Mouse (Mus musculus): ENCODE results near the gene Bach2. TPM values are rescaled to one million over a fixed set of nuclear protein-coding genes. Genes with fewer than 3 reads are reported as not detected.

Gene Bach2
- polyA plus RNA-seq, 1 experiment = 0.11 TPM

GRCm38 (mm10) chr4:32588237-32588636, 349.6 kb downstream of the Bach2 start:
- no peaks in the 10 kb centered on the region for H3K79me2 ChIP-seq (ENCODE audit: control insufficient read depth, insufficient read depth)
- TF ChIP-seq CEBPB (IDR thresholded peaks at IDR 0.05; ENCODE audit: low read depth) (no peak), MAX (IDR thresholded peaks at IDR 0.05) (no peak), FOSL1 (IDR thresholded peaks at IDR 0.05; ENCODE audit: insufficient read depth, low read length, poor library complexity, severe bottlenecking) (no peak), MYOG (IDR thresholded peaks at IDR 0.05; ENCODE audit: control insufficient read depth, extremely low read depth, insufficient read length) (no peak), MYOD1 (IDR thresholded peaks at IDR 0.05; ENCODE audit: control insufficient read depth, insufficient read length, low read depth) (no peak), CTCF (IDR thresholded peaks at IDR 0.05; ENCODE audit: control insufficient read depth, insufficient read depth, insufficient read length) (no peak), USF1 (IDR thresholded peaks at IDR 0.05; ENCODE audit: low read depth) (no peak)
- no peaks in the 10 kb centered on the region for H3K36me3 ChIP-seq (ENCODE audit: control insufficient read depth, insufficient read depth)
- H3ac ChIP-seq (ENCODE audit: control insufficient read depth, insufficient read length, low read depth) = no peak overlapping the region
- no peaks in the 10 kb centered on the region for H3K79me3 ChIP-seq (ENCODE audit: low read depth)
- no peak overlapping the region for H3K4me3 ChIP-seq (ENCODE audit: insufficient read depth, poor library complexity, severe bottlenecking)
- H3K27me3 ChIP-seq (ENCODE audit: control insufficient read depth, insufficient read depth, insufficient read length) = no peaks in the 10 kb centered on the region

DNA sequence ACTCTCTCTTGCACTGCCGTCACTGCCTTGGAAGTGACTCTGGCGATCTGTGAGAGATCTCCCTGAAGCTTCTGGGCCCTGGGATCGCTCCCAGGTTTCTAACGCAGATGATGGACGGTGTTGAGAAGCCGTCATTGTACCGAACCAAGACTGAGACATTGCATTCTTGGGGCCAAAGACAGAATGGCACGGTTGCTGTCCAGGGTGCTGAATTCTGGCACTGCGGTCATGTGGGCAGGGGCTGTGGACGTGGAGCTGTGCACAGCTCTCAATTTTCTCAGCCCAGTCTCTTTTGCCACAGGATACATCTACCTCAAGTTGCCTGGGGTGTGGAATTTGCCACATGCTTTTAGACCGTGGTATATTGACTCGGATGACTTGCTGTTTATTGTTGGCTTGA, 362.5 kb downstream of the Bach2 start:
- Histone ChIP-seq H3K4me3 (ENCODE audit: insufficient read depth, poor library complexity, severe bottlenecking) (no peak overlapping the region), H3K79me3 (ENCODE audit: low read depth) (no peaks in the 10 kb centered on the region), H3ac (ENCODE audit: control insufficient read depth, insufficient read length, low read depth) (no peak overlapping the region), H3K36me3 (ENCODE audit: control insufficient read depth, insufficient read depth) (no peaks in the 10 kb centered on the region), H3K27me3 (ENCODE audit: control insufficient read depth, insufficient read depth, insufficient read length) (no peaks in the 10 kb centered on the region), H3K79me2 (ENCODE audit: control insufficient read depth, insufficient read depth) (no peaks in the 10 kb centered on the region)
- no peak for TF ChIP-seq CTCF (IDR thresholded peaks at IDR 0.05; ENCODE audit: control insufficient read depth, insufficient read depth, insufficient read length)
- TF ChIP-seq FOSL1 (IDR thresholded peaks at IDR 0.05; ENCODE audit: insufficient read depth, low read length, poor library complexity, severe bottlenecking) = no peak
- no peak for TF ChIP-seq MYOD1 (IDR thresholded peaks at IDR 0.05; ENCODE audit: control insufficient read depth, insufficient read length, low read depth)
- peak; percentile 71 for TF ChIP-seq MAX (IDR thresholded peaks at IDR 0.05)
- TF ChIP-seq USF1 (IDR thresholded peaks at IDR 0.05; ENCODE audit: low read depth) = no peak
- no peak for TF ChIP-seq MYOG (IDR thresholded peaks at IDR 0.05; ENCODE audit: control insufficient read depth, extremely low read depth, insufficient read length)

DNA sequence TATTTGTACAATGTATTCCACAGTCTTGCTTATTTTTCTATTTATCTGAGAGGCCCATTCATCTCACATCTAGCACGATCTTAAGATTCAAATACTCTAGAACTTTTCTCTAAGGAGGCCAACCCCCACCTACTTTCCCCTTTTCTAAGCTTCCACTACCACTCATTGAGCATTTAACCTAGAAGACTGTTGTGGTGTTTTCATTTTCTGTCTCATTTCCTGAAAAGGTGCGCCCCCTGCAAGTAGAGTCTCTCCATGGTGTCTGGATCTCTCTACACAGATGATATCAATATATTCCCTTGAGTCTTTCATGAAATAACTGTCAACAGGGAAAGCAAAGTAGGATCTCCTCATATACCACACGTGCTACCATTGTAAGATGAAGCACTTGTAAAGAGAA, 364.1 kb downstream of the Bach2 start, which contains the start of gene Gja10:
Gja10 (minus strand) TSS at position 101 of the 400 bp plus-strand sequence.
- no peaks in the 10 kb centered on the region for H3K79me2 ChIP-seq (ENCODE audit: control insufficient read depth, insufficient read depth)
- no peaks in the 10 kb centered on the region for H3K36me3 ChIP-seq (ENCODE audit: control insufficient read depth, insufficient read depth)
- H3K27me3 ChIP-seq (ENCODE audit: control insufficient read depth, insufficient read depth, insufficient read length) = no peaks in the 10 kb centered on the region
- H3K4me3 ChIP-seq (ENCODE audit: insufficient read depth, poor library complexity, severe bottlenecking) = no peak within 1 kb of the TSS
- no peaks in the 10 kb centered on the region for H3K79me3 ChIP-seq (ENCODE audit: low read depth)
- no peak for TF ChIP-seq CTCF (IDR thresholded peaks at IDR 0.05; ENCODE audit: control insufficient read depth, insufficient read depth, insufficient read length)
- no peak for TF ChIP-seq MYOG (IDR thresholded peaks at IDR 0.05; ENCODE audit: control insufficient read depth, extremely low read depth, insufficient read length)
- TF ChIP-seq FOSL1 (IDR thresholded peaks at IDR 0.05; ENCODE audit: insufficient read depth, low read length, poor library complexity, severe bottlenecking) = no peak
- no peak for TF ChIP-seq MYOD1 (IDR thresholded peaks at IDR 0.05; ENCODE audit: control insufficient read depth, insufficient read length, low read depth)
- no peak for TF ChIP-seq USF1 (IDR thresholded peaks at IDR 0.05; ENCODE audit: low read depth)
- no peak for TF ChIP-seq CEBPB (IDR thresholded peaks at IDR 0.05; ENCODE audit: low read depth)
- H3ac ChIP-seq (ENCODE audit: control insufficient read depth, insufficient read length, low read depth) = no peak within 1 kb of the TSS

DNA sequence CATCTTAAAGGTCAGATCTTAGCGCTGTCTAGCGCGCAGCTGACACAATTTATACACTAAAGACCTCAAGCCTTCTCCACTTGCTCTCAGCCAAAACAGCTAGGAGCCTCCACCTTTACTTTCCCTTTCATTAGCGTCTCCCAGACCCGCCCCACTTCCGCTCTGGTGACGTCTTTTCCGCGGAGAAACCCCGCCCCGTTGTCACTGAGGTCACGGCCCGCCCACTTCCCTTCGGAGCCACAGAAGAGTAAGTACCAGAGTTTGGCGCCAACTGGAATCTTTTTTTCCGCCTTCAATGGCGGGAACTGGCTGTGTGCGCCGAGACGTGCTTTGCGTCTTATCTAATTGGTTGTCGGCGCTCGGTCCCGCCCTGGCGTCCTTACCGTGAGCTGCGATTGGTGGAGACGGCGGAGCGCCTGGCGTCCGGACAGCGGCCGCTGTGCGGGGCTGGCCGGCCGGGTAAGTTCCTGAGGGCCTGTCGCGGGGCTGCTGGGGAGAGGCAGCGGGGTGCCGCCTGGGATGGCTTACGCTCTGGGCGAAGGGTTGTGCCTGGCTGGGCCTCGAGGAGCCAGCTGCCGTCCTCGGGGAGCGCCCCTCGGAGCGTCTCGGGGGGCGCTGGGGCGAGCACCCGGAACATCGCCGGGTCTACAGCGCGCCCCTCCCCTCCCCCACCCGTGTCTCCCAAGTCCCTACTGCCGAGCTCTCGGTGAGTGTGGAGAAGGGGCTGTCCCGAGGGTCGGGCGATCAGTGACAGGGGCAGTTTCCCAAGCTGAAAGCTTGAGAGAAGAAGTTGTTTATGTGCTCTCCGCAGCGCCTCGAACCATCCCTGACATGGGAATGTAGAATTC, 376.7 kb downstream of the Bach2 start, which contains the start of gene Casp8ap2:
Casp8ap2 (plus strand) TSS at position 418 of the 848 bp plus-strand sequence.
- peaks cover 46% of the 10 kb centered on the region for H3K79me3 ChIP-seq (ENCODE audit: low read depth)
- H3K79me2 ChIP-seq (ENCODE audit: control insufficient read depth, insufficient read depth) = peaks cover 50% of the 10 kb centered on the region
- H3K27me3 ChIP-seq (ENCODE audit: control insufficient read depth, insufficient read depth, insufficient read length) = no peaks in the 10 kb centered on the region
- peak within 1 kb of the TSS; percentile 98 for H3ac ChIP-seq (ENCODE audit: control insufficient read depth, insufficient read length, low read depth)
- TF ChIP-seq MYOD1 (IDR thresholded peaks at IDR 0.05; ENCODE audit: control insufficient read depth, insufficient read length, low read depth) (no peak), CTCF (IDR thresholded peaks at IDR 0.05; ENCODE audit: control insufficient read depth, insufficient read depth, insufficient read length) (no peak), MYOG (IDR thresholded peaks at IDR 0.05; ENCODE audit: control insufficient read depth, extremely low read depth, insufficient read length) (no peak), FOSL1 (IDR thresholded peaks at IDR 0.05; ENCODE audit: insufficient read depth, low read length, poor library complexity, severe bottlenecking) (no peak), MAX (IDR thresholded peaks at IDR 0.05) (no peak), USF1 (IDR thresholded peaks at IDR 0.05; ENCODE audit: low read depth) (no peak), CEBPB (IDR thresholded peaks at IDR 0.05; ENCODE audit: low read depth) (no peak)
- peaks cover 11% of the 10 kb centered on the region for H3K36me3 ChIP-seq (ENCODE audit: control insufficient read depth, insufficient read depth)
- H3K4me3 ChIP-seq (ENCODE audit: insufficient read depth, poor library complexity, severe bottlenecking) = peak within 1 kb of the TSS; percentile 74

DNA sequence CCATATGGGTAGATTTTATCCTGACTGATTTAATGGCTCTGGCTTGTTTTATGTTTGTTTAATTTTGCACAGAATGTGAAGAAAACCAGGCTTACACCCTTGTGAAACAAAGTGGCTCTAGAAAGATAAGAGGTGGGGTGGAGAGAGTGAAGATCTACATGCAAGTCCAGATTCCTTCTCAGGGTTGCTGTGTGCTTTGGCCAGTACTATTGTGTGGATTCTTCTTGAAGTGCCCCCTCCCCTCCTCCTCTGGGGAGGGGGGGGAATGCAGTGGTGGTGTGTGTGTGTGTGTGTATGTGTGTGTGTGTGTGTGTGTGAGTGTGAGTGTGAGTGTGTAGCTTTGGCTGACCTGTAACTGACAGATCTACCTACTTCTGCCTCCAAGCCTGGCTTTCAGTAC, 383.0 kb downstream of the Bach2 start:
- peaks cover 23% of the 10 kb centered on the region for H3K36me3 ChIP-seq (ENCODE audit: control insufficient read depth, insufficient read depth)
- no peaks in the 10 kb centered on the region for H3K27me3 ChIP-seq (ENCODE audit: control insufficient read depth, insufficient read depth, insufficient read length)
- peaks cover 100% of the 10 kb centered on the region for H3K79me2 ChIP-seq (ENCODE audit: control insufficient read depth, insufficient read depth)
- no peak for TF ChIP-seq CEBPB (IDR thresholded peaks at IDR 0.05; ENCODE audit: low read depth)
- H3ac ChIP-seq (ENCODE audit: control insufficient read depth, insufficient read length, low read depth) = no peak overlapping the region
- peaks cover 82% of the 10 kb centered on the region for H3K79me3 ChIP-seq (ENCODE audit: low read depth)
- H3K4me3 ChIP-seq (ENCODE audit: insufficient read depth, poor library complexity, severe bottlenecking) = no peak overlapping the region

Data from C2C12 (cell line).